Mouse (Mus musculus): ENCODE measurements around the gene Pdia6.
A peak's percentile ranks its signal among the peaks of the same experiment; 100 is the strongest.

The Pdia6 gene

DNA sequence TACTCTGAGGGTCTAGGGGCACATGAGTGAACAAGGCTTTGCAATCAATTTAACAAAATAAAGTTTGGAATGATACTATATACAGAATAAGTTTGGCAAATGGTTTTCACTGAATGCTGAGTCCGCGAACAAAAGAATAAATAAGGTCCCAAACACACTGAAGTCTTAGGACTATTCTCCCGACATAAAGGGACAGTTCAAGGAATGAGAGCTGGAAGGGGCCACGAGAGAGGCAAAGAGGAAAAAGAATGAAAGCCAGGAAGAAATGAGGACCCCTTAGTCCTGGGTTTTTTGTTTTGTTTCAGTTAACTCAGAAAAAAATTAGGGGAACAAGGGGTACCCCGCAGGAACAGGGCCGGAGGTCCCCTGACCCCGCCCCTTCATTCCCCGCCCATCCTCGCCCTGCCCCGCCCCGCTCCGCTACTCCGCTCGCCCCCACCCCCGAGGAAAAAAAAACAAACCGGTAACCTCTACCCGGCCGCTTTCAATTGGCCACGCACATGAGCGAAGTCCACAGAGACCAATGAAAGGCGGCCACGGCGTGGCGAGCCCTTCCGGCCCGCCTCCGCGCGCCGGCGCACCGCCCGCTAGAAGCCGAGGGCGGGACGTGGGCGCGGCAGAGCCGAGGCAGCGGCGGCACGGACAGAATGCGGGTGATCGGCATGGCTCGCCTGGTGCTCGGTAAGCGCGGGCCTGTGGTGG is at the start of gene Pdia6:
TSS of gene Pdia6 (plus strand) at position 575 of the 702 bp plus-strand sequence.
- DNase-seq: peak; percentile 93

DNA sequence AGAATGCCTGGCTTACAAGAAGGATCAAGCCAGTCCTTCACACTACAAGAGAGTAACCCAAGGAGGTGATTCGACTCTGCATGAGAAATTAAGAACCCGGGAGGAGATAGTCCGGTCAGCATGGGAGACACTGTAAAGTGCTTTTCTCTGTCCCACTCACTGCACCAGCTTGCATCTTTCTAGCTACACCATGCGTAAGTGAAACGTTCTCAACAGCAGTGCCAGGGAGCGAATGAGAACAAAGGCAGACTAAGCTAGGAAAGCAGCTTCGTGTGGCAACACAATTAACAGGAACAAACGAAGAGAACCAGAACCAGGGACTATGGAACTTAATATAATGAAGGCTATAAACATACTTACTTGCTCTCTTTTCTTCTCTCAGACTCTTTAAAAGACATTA is 48.0 kb upstream of the Pdia6 start:
- no peak for DNase-seq

DNA sequence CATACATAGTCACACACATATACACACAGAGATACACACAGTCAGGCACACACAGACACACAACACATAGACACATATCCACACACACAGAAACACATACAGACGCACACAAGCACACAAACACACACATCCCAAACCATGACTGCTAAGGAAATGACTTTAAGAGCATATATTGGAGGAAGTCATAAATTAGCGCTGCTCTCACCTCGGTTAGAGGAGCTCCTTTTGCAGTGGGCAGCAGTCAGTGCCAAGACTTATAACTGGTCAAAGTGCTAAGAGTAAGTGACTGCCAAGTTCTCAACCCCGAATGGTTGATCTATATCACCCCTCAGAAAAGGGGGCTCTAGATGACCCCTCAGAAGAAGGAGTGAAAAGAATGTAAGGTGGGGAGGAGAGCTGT is 47.2 kb upstream of the Pdia6 start:
- DNase-seq: no peak

DNA sequence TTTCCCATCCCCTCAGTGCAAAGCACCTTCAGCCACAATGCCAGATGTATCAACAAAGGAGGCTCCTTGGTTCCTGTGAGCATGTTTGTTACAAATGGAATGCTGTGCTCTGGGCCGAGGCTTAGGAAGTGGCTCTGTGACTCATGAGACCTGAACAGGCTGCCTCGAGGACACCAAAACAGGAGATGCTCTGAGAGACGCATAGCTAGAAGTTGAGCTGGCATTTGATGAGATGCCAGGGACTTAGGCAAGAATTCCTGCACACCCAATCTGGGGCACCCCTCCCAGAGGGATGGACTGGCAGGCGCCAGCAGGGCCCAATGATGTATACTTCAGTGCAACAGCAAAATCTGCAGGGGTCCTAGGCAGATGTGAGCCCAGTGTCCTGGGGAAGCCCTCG is 45.7 kb upstream of the Pdia6 start:
- DNase-seq: no peak

DNA sequence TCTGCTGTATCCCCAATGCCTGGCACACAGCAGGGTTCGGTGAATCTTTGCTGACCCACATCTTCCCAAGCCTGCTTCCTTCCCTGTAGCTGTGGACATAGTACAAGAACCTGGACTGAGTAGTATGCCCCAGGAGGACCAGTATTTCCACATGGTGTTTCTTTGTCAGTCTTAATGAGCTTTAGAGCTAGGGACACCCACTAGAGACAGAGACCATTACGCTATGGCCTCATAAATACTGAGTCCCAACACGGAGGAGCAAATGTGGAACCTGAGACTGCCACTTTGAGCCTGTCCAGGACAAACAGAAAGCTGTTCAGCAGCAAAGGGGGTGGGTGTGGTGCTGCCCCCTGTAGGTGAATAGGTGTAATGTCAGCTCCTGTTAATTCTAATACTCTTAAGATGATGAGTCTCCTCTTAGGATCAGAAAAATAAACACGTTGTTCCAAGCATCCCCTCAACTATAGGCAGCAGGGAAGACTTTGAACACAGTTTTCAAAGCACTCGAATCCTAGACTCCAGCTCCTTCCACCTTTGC is 44.4 kb upstream of the Pdia6 start:
- DNase-seq: peak; percentile 38

DNA sequence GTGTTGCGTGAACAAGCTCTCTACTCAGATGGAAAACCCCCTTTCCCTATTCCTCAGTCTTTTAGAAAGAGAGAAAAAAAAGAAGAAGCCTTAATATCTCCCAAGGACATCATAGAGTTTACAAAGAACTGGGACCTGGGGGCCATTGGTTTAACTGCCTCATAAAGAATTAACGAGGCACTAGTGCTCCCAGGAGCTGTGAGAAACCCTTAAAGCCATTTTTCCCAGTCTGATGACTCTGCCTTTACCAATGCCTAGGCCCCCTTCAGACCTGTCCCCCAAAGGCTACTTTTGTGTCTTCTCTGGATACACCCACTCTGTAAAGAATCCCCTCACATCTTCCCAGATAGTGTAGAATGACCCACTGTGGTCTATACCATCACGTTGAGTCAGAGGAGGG is 43.3 kb upstream of the Pdia6 start:
- no peak for DNase-seq

DNA sequence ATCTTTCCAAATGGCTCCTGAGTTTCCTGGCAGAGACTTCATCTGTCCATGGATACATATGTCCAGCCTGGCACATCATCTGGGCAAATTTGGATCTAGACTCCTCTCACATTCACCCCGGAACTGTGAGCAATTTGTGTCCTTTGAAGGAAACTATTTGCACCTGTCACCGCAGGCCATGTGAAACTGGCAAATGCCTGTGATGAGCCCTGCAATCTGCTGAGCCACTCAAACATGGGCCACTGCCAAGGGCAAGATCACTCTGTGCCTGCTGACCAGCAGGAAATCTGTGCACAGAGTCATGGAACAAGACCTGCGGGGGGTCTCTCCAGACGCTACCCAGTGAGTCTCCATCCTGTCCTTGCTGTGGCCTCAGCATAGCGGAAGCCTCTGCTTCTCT is 41.3 kb upstream of the Pdia6 start:
- DNase-seq: no peak

DNA sequence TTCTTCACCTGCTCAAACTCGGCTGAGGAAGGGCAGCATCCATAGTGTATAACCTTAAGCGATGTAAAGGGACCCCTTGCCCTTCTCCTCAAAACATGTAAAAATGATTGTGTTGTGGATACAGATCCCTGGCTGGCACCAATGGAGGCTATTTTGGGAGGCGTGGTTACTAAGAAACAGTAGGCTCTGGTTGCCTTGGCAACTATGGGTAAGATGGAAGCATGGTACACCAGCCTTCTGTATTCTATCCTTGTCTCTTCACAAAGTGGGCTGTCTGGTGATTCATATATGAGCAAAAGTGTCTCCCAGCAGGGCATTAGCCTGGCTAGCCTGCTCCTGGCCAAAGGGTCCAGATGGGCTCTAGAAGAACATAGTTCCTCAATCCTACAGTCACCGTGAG is 38.4 kb upstream of the Pdia6 start:
- DNase-seq: no peak

DNA sequence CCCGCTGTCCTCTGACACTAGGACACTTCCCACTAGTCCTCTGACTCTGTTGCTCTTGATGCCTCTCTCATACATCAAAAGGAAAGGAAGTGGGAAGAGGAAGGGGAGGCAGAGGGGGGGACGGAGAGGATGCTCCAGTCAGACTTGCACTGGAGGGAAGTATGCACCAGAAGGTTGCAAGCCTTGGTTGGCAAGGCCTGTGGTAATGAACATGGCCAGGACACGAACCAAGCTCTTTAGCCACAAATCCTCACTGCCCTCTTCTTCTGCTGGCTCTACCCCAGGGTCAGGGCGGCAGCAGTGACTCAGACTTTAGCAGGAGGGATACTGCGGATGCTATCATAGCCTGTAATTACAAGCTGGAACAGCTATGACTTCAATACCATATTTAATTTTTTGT is 35.8 kb upstream of the Pdia6 start:
- DNase-seq: no peak

DNA sequence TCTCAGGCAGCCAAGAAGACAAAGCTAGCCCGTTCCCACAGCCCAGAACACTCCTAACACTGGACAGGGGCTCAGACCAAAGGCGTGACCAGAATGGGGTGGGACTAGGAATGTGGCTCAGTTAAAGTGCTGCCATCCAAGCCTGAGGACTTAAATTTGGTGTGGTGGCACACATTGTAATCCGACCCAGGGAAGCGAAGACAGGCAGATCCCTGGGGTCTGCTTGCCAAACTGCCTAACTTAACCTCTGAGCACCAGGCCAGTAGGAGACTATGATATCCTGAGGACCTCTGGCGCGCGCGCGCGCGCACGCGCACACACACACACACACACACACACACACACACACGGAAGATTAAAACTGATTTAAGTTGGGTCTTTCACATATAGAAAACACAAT is 34.8 kb upstream of the Pdia6 start:
- no peak for DNase-seq

DNA sequence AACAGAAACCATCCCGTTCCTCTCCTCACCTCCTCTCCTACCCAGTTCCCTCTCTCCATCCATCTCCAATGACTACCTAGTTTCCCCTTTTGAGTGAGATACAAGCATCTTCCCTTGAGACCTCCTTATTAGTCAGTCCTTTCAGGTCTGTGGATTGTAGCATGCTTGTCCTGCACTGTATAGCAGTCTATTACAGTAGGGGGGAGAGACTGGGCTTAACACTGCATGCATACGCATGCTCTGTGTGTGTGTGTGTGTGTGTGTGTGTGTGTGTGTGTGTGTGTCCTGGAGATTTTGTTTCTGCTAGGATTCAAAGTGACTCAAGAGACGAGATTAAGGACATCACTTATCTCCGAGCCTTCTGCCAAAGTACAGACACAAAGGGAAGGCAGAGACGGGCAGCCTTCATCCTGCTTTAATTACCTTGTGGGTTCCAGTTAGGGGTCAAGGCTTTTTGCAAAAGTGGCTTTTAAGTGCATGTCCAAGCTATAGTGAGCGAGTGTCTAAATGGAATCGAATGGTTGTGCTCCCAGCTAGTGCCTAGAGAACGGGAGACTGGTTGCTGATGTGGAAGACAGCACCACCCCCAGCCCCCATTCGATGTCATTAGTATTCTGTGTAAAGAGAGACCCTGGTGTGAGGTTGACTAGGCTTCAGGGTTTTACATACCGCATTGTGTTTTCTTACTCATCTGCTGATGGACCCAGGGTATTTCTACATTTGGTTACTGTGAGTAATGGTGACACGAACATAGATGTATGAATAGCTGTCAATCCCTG is 30.6 kb upstream of the Pdia6 start:
- no peak for DNase-seq

DNA sequence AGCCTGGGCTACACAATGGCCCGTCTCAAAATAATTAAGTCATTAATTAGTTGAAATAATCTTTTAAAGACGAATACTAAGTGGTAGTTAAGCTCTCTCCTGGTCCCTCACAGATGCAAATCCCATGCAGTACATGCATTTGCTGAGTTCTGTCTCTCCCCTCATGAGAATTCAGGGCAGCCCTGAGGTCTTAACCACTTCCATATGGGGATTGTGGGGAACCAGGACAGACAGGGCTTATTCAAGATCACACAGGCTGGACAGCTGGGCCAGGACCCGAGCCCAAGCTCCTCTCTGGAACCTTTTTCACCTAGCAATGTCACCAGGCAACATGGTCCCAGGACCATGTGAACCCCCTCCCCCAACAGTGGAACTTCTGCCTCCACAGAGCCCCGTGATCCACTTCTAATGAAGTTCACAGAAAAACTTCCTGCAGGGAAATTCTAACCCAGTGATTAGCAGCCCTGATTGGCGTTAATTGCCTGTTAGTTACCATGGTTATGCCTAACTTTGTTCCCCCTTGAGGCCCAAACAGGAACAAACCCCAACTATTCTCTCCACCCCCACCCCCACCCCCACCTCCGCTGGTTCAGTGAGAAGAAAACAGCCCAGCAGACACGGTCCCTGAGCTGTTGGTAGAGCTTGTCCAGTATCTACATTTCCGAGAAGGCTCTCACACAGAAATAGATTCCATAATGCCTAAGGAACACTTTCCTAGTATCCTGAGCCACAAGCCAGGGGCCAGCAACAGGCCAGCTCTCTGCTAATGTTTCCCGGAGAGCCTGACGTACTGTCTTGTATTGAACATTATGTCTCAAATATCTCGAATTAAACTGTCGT is 27.5 kb upstream of the Pdia6 start:
- no peak for DNase-seq

DNA sequence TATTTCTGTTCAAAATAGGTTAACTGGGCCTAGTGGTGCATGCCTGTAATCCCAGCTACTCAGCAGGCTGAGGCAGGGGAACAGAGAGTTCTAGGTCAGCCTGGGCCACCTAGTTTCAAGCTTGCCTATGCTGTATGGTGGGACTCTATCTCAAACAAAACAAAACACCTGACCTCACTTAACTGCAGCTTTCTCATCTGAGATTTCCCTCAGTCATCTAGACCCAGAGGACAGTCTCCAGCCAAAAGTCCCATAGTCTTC is 27.0 kb upstream of the Pdia6 start:
- DNase-seq: no peak

DNA sequence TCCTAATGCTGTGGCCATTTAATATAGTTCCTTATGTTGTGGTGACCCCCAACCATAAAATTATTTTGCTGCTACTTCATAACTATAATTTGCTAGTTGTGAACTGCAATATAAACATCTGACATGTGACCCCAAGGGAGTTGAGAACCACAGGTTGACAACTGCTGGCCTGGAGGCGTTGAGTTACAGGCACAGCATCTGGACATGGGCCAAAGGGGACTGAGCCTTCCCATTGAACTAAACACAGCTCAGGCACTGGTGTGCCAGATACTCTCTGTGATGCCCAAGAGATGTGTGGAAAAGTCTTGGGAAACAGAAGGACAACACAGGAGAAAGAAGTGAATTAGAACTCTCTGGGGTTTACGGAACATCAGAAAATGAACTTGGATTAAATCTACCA is 25.3 kb upstream of the Pdia6 start:
- DNase-seq: no peak

DNA sequence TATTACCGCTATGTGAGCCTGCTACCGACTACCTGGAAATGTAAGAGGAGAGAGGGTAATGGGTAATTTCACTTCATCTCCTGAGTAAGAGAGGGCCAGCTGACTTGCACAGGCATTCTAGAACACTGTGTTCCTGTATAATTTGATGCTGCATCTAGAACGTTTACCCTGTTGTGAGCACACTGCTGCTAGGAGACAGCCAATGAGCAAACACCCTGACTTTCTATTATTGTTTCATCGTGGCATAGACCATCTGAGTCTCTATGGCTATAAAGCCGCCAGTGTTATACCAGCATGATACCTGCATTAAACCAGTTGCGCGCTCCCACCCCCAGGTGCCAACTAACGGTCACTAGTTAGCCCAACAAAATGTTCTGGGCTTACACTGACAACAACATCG is 24.7 kb upstream of the Pdia6 start:
- no peak for DNase-seq

DNA sequence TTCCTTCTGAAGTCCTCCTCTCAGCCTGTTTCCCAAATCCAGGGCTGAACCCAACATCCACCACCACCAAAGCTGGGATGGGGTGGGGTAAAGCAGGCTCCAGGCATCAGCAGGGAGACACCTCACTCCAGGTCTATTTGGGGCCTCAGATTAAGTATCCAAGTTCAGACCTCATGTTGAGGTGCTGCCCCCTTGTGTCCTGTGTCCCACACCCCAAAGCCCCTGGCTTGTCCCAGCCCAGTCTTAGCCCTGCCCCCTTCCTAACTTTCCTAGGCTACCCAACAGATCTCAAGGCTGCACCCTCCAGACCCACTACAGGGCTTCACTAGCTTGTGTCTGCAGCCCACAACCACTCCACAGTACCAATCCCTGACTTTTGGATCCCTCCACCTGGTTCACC is 24.3 kb upstream of the Pdia6 start:
- peak; percentile 50 for DNase-seq

DNA sequence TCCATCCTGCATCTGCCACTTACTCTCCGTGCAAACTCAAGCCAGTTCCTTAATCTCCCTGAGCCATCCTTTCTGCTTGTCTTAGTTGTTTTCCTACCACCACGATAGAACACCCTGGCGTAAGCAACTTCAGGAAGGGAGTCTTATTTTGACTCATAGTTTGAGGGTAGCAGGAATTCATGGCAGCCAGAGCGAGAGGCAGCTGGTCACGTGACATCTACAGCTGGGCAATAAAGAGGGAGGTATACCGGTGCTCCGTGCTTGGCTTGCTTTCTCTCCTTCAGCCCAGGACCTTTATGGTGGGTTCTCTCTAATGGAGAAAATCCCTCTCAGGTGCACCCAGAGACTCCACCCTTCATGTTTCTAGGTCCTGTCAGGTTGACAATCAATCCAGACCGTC is 15.4 kb upstream of the Pdia6 start:
- no peak for DNase-seq

DNA sequence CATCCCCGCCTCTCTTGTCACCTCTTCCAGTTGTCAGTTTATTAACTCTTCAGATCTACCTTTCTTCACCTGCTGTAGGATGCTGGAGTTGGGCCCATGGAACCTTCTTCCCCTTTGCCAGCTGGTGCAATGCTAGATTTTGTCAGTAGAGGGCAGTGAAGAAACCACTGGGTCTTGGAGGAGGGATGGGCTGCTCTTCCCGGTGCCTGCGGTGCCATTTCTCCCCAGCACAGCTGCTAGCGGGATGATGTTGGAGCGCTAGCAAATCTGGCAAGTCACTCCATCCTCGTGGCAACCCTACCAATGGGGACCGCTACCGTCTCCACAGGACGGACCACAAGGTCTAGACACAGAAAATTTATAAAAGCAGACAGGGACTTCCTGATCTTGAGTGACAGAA is 13.3 kb upstream of the Pdia6 start:
- peak; percentile 71 for DNase-seq

DNA sequence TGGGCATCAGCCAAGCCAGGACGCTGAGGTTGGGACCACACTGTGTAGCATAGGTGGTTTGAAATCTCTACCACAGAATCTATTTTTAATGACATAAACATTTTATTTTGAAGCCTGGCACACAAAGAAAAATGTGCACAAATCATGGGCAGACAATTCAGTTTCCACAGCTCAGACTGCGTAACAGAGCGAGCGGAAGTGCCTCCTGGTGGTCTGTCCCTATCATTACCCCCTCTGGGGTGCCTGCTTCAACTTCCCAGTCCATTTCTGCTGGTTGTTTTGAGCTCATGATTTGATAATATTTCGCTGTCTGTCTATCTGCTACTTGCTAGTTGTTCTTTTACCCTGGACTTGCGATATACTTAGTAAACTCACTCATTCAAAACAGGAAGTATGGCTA is 10.7 kb upstream of the Pdia6 start:
- no peak for DNase-seq

DNA sequence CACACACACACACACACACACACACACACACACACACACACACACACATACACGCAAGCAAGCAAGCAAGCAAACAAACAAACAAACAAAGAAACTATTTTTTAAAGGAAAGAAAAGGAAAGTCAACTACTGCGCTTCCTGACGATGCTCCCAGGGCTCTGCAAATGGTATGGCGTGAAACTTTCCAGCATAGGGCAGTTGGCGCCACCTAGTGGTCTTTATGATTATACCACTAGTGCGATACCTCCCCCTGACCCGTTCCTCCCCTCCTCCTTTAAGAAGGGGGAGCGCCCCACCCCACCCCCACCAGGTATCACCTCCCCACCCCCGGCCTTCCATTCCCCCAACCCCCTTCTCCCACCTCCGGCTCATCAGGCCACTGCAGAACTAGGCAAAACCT is 9.4 kb upstream of the Pdia6 start:
- peak; percentile 68 for DNase-seq

DNA sequence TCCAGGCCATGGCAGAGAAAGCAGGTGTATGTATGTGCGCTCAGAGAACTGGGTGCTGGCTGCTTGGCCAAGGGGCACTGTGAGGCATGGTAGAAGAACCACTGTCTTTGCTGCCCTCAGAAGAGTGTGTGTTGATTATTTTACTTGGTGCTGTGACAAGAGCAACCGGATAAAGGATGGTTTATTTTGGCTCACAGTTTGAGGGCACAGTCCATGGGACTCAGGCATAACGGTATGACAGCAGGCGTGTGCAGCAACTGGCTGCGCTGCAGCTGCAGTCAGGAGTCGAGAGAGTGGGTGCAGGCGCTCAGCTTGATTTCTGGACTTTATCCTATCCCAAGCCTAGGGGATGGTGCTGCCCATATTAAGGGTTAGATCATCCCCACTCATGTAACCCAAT is 7.9 kb upstream of the Pdia6 start:
- DNase-seq: no peak

DNA sequence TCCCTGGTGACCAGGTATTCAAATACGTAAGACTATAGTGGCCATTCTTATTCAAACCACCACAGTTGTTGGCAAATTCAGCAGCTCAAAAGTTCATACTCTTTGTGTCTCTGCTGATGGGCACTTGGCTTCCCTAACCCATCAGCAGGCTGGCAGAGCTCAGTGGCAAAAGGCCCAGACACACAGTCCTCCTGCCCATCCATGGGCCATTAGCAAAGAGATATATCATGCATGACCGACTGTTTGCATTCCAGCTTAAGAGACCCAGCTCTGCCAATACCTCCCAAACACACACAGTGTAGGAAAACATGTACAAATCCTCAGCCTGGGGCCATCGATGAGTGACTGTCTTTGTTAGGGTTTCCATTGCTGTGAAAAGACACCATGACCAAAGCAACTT is 5.3 kb upstream of the Pdia6 start:
- no peak for DNase-seq

DNA sequence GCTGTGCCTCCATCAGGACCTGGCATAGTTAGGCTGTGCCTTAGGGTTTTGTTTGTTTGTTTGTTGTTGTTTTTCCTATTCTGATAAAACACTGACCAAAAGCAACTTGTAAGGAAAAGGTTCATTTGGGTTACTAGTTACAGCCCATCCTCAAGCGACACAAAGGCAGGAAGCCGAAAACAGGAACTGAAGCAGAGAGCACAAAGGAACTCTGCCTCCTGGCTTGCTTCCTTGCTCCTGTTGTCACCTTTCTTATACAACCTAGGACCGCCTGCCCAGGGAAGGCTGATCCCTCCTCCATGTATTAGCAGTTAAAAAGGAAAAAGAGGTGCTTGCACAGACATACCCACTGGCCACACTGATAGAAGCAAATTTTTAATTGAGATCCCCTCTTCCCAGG is 2.5 kb upstream of the Pdia6 start:
- no peak for DNase-seq

DNA sequence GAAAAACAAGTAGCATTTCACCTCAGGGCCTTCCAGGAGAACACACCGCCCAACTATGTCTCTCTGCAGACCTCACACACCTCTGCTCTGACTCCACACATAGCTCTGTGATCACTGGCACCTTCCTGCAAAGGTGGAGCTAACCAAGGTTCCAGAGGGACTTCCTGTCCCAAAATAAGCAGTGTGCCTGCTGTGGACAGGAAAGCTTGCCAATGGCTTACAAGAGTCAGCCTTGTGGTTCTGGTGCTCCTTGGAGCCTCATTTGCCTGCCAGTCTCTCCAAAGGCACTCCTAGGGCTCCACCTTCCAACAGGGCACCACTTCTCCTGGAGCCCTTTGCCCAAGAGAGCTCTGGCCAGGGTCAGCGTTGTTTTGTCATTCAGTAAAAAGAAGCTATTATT is 1.5 kb upstream of the Pdia6 start:
- DNase-seq: no peak

Data from thymus, postnatal 4 days (tissue).